Mouse (Mus musculus) lung, adult 2 months (tissue): ENCODE measurements at regions not wholly inside any gene's neighbourhood (a gene's known extent, or its start where the extent isn't known, plus 50 kb on each side); places are given as distances from the start of the nearest gene placed in this dataset.
"Not testable (repeated sequence)": the region's sequence is repeated elsewhere in the genome, so short reads cannot be mapped to it uniquely, and the experiment has no call there.

Experiments used
- DNase-seq: peaks from one replicate; pipeline ENCODE4 v3.0.0; 2022
- H3K4me1 ChIP-seq: fragments of 200-500 bp; 2 replicates; pipeline ENCODE4 v1.6.1; 2011; ENCODE audit warnings: low read length; ENCODE audit not compliant: control insufficient read depth, insufficient read depth
- H3K4me3 ChIP-seq: fragments of 200-500 bp; replicated peaks from 2 replicates; pipeline ENCODE3; 2011; ENCODE audit warnings: low read depth, mild to moderate bottlenecking, control low read depth, low read length; ENCODE audit errors: extremely low read depth
- CTCF ChIP-seq: fragments of 200-500 bp; IDR thresholded peaks from 2 replicates; pipeline ENCODE4 v1.5.1; 2011; ENCODE audit warnings: mild to moderate bottlenecking, low read length, control low read depth; ENCODE audit not compliant: insufficient read depth
- POLR2A ChIP-seq: fragments of 200-500 bp; IDR thresholded peaks from 2 replicates; pipeline ENCODE4 v1.6.1; 2011; ENCODE audit warnings: low read depth, mild to moderate bottlenecking, control low read depth, low read length, borderline replicate concordance; ENCODE audit errors: extremely low read depth
- WGBS: fragments of 180-500 bp; shearing (Covaris S2); methylation state at CpG from one replicate; pipeline ENCODE4 v1.1.7; 2018; 5-methylcytosine and 5-hydroxymethylcytosine counted together

GRCm38 (mm10) chr3:56955098-56955798, 346.5 kb downstream of the Tm4sf1 start:
- DNase-seq = no peak
- no peaks in the 10 kb centered on the region for H3K4me1 ChIP-seq
- TF ChIP-seq POLR2A = no peak
- H3K4me3 ChIP-seq = no peak overlapping the region
- WGBS = 62% methylated on average over 7 of the region's 7 CpGs

GRCm38 (mm10) chr3:56942557-56942956, 359.2 kb downstream of the Tm4sf1 start:
- H3K4me3 ChIP-seq, DNase-seq, H3K4me1 ChIP-seq: not testable (repeated sequence)
- WGBS = no CpG with 5 or more reads among the region's 1 CpGs

DNA sequence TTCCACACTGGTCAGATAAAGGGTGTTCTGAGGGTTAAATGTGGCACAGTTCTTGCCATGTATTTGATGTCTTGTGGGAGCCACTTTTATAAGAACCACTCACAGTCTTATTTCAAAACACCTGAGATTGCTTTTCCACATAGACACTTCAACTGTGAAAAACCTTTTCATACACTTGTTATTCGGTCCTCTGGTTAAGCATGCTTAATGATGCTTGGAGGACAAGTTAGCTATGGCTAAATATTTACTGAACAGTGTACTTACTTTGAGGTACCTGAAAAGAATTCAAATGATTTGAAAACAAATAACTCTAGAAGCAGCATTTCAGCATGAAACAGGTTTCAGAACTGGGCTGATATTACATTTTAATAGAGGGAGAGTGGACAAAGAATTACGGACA, 372.8 kb downstream of the Tm4sf1 start:
- not testable (repeated sequence) for DNase-seq, H3K4me1 ChIP-seq, H3K4me3 ChIP-seq
- WGBS = 65% methylated on average over 1 of the region's 2 CpGs

GRCm38 (mm10) chr3:56898491-56898890, 403.3 kb downstream of the Tm4sf1 start:
- no peak for DNase-seq
- TF ChIP-seq POLR2A = no peak
- no peak for TF ChIP-seq CTCF
- H3K4me1 ChIP-seq = no peaks in the 10 kb centered on the region
- 66% methylated on average over 2 of the region's 2 CpGs for WGBS
- no peak overlapping the region for H3K4me3 ChIP-seq

DNA sequence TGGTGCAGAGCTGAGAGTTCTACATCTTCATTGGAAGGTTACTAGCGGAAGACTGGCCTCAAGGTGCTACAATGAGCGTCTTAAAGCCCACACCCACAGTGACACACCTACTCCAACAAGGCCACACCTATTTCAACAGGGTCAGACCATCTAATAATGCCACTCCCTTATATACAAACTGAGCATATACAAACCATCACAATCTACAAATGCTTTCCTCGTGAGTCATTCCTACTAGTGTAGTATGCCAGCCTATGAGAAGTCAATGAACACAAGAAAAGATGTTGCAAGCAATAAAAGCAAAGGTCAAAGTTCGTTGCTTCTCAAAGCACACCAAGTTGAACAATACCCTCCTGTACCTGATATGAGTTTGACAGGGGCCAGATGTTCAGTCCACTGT, 424.7 kb downstream of the Tm4sf1 start:
- TF ChIP-seq CTCF (no peak), POLR2A (no peak)

GRCm38 (mm10) chr3:56863591-56863990, 438.2 kb downstream of the Tm4sf1 start:
- DNase-seq = no peak
- no peaks in the 10 kb centered on the region for H3K4me1 ChIP-seq
- no peak overlapping the region for H3K4me3 ChIP-seq
- WGBS = 41% methylated on average over 1 of the region's 1 CpGs
- TF ChIP-seq CTCF (no peak), POLR2A (no peak)

More for the DNA sequence above, 424.7 kb downstream of the Tm4sf1 start:
- Histone ChIP-seq H3K4me1 (no peaks in the 10 kb centered on the region), H3K4me3 (no peak overlapping the region)
- 81% methylated on average over 4 of the region's 4 CpGs for WGBS
- no peak for DNase-seq

- Histone ChIP-seq H3K4me3 (no peak overlapping the region), H3K4me1 (no peaks in the 10 kb centered on the region)
- DNase-seq = no peak
- no peak for TF ChIP-seq CTCF
- 94% methylated on average over 9 of the region's 9 CpGs for WGBS
These were observed 441.9 kb downstream of the Tm4sf1 start for GRCm38 (mm10) chr3:56859841-56860240.

GRCm38 (mm10) chr3:56845462-56845770, 456.4 kb downstream of the Tm4sf1 start:
- 97% methylated on average over 1 of the region's 1 CpGs for WGBS
- Histone ChIP-seq H3K4me3 (no peak overlapping the region), H3K4me1 (no peaks in the 10 kb centered on the region)
- DNase-seq = no peak
- TF ChIP-seq POLR2A (no peak), CTCF (no peak)

GRCm38 (mm10) chr3:56844681-56845461, 456.9 kb downstream of the Tm4sf1 start:
- no peak for DNase-seq

DNA sequence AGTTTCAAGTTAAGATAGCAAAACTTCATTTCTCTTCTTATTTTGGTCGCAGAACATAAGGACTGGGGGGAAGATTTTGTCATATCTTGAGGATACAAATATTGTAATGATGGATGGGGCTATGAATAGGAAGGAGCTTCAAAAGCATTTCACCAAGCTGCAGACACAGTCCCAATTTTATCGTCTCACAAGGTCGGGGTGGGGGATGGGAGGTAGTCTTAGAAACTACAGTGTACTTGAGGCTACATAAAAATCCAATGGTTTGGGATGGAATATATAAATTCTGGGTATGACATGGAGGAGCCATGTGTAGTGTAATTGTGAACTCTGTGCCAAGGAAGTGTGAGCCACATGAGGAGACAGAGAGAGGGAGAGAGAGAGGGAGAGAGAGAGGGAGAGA, 464.6 kb downstream of the Tm4sf1 start:
- H3K4me1 ChIP-seq = no peaks in the 10 kb centered on the region
- TF ChIP-seq POLR2A (no peak), CTCF (no peak)
- no peak for DNase-seq
- WGBS = 70% methylated on average over 3 of the region's 3 CpGs
- H3K4me3 ChIP-seq = no peak overlapping the region

More at GRCm38 (mm10) chr3:56844681-56845461, 456.9 kb downstream of the Tm4sf1 start:
- TF ChIP-seq CTCF (no peak), POLR2A (no peak)
- 63% methylated on average over 6 of the region's 6 CpGs for WGBS
- Histone ChIP-seq H3K4me1 (no peaks in the 10 kb centered on the region), H3K4me3 (no peak overlapping the region)
